Mouse (Mus musculus): ENCODE results near the gene Rpa1. TPM values are rescaled to one million over a fixed set of nuclear protein-coding genes. Genes with fewer than 3 reads are reported as not detected.
A peak's percentile ranks its signal among the peaks of the same experiment; 100 is the strongest.

Gene Rpa1
- total and polyA plus RNA-seq, 3 experiments: 230 to 357 (median 287) TPM

DNA sequence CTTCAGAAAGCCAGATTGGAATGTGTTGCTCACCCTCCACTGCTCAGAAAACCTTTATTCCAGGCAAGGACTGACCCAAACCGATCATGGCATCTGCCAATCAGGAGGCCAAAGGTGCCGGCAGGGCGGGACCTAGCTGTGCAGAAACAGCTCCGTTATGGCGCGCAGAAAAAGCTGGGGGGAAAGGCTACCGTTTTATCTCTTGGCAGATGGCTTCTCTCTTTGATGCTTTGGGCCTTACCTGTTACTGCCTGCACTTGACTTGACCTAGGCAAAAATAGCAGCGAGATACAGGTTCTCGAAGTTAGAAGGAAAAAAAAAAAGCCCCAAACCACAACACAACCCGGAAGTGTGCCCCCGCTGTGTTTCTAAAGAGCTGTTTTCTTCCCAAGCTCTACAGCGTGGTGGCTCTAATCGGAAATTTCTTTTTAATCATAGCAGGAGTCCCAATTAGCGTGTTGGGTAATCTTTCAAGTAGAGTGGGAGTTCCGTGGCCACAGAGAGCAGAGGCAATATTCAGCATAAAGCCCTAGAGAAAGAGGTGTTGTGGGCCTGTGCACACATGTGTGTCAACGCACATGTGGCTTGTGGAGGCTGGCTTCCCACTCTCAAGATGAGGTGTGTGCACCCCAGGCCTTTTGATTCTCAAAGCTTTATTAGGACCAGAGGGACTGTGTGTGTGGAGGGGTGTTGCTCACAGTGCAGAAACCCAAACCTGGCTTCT lies 68.6 kb downstream of the Rpa1 start (continued):
- TF ChIP-seq IRF4 (IDR thresholded peaks at IDR 0.05; ENCODE audit: low read depth, low read length) (peak; percentile 31; the same call in 1 of the 2 replicates), ZKSCAN1 (IDR thresholded peaks at IDR 0.05; ENCODE audit: borderline replicate concordance, low read depth, low read length) (no peak), RAD21 (IDR thresholded peaks at IDR 0.05; ENCODE audit: low read depth, low read length) (no peak; the same call in 1 of the 2 replicates), MAFK (IDR thresholded peaks at IDR 0.05; ENCODE audit: insufficient replicate concordance, low read length) (no peak), UBTF (IDR thresholded peaks at IDR 0.05; ENCODE audit: low read depth, low read length) (no peak), ZMIZ1 (IDR thresholded peaks at IDR 0.05; ENCODE audit: low read depth, low read length) (no peak), CTCF (conservative IDR thresholded peaks at IDR 0.05 in 1 of 2, IDR thresholded peaks at IDR 0.05 in 1 of 2; ENCODE audit: low read depth in 2 of 2, low read length in 2 of 2) (no peak), JUN (IDR thresholded peaks at IDR 0.05; ENCODE audit: insufficient read depth, low read depth, low read length) (no peak), POLR2A (IDR thresholded peaks at IDR 0.05; ENCODE audit: low read depth, low read length) (peak; percentile 77), BHLHE40 (IDR thresholded peaks at IDR 0.05; ENCODE audit: low read depth, low read length) (peak; percentile 70), SIN3A (IDR thresholded peaks at IDR 0.05; ENCODE audit: low read length) (no peak; the same call in 1 of the 2 replicates), EP300 (IDR thresholded peaks at IDR 0.05; ENCODE audit: low read length) (0 out of 2 replicates have a peak, but pooled peaks have one; percentile 9), TBP (conservative IDR thresholded peaks at IDR 0.05; ENCODE audit: low read depth, low read length) (no peak; the same call in 1 of the 2 replicates), RCOR1 (conservative IDR thresholded peaks at IDR 0.05; ENCODE audit: low read depth, low read length) (no peak), KAT2A (IDR thresholded peaks at IDR 0.05; ENCODE audit: insufficient replicate concordance, low read length) (no peak), HCFC1 (IDR thresholded peaks at IDR 0.05; ENCODE audit: low read depth, low read length) (no peak), MEF2A (IDR thresholded peaks at IDR 0.05; ENCODE audit: borderline replicate concordance, low read depth, low read length) (peak; percentile 73), MYC (IDR thresholded peaks at IDR 0.05; ENCODE audit: low read depth, low read length) (peak; percentile 93), NELFE (IDR thresholded peaks at IDR 0.05; ENCODE audit: low read depth, low read length) (peak; percentile 71; the same call in 1 of the 2 replicates)

- Histone ChIP-seq H3K9me3 (replicated peaks; ENCODE audit: low read length) (no peaks in the 10 kb centered on the region), H3K4me3 (replicated peaks in 1 of 3; ENCODE audit: low read depth in 2 of 3, low read length in 2 of 3, poor library complexity in 1 of 3) (peak overlapping the region in 2 of 3 experiments; percentile 18 to 45), H3K4me1 (ENCODE audit: control insufficient read depth in 1 of 2, insufficient read depth in 2 of 2) (peaks cover 17 to 45% of the 10 kb centered on the region in 2 experiments), H3K4me2 (ENCODE audit: insufficient read depth, low read depth, poor library complexity, severe bottlenecking) (peak overlapping the region; percentile 37), H3K27ac (ENCODE audit: insufficient read depth, low read depth) (peak overlapping the region; percentile 50), H3K36me3 (replicated peaks in 1 of 2; ENCODE audit: control insufficient read depth in 1 of 2, insufficient read depth in 1 of 2, low read length in 1 of 2) (no peaks in the 10 kb centered on the region), H3K9ac (ENCODE audit: insufficient read depth, low read depth) (peak overlapping the region; percentile 19), H3K79me2 (replicated peaks; ENCODE audit: control insufficient read depth, extremely low read depth, insufficient read depth, poor library complexity, severe bottlenecking) (no peaks in the 10 kb centered on the region), H3K27me3 (replicated peaks) (no peaks in the 10 kb centered on the region)
- in situ Hi-C loops (cut with MboI; ENCODE audit: low pct_ligation_motif_present, low pct_unique_long_range_greater_than_20kb, low sequenced_read_pairs) (loop anchor here (25.0 kb wide), 1 partner anchor 292 kb away; no protein-coding TSS in a partner anchor), dilution Hi-C loops (cut with MboI; ENCODE audit: extremely low pct_ligation_motif_present, extremely low pct_unique_long_range_greater_than_20kb, low sequenced_read_pairs) (no loop called here)
- DNase-seq (ENCODE audit: extremely low read depth): no peak
- TF ChIP-seq JUN (IDR thresholded peaks at IDR 0.05; ENCODE audit: insufficient read depth, low read depth, low read length) (no peak), CHD2 (IDR thresholded peaks at IDR 0.05; ENCODE audit: low read length) (peak; percentile 77; the same call in 1 of the 2 replicates)
Observed at GRCm38 (mm10) chr11:75279013-75279341, 69.1 kb downstream of the Rpa1 start.
